Mouse (Mus musculus): ENCODE results near the gene Hacl1.
A peak's percentile ranks its signal among the peaks of the same experiment; 100 is the strongest.

Hacl1 gene

GRCm38 (mm10) chr14:31640890-31641505, at the start of gene Hacl1, which contains the start of gene Btd:
Gene Hacl1 (minus strand): TSS chr14:31641286.
Gene Btd (plus strand): TSS chr14:31641028.
- DNase-seq (ENCODE audit: low read depth, low spot score), result peak; percentile 75

- no peak for DNase-seq (ENCODE audit: low read depth, low spot score)
These were observed 45.1 kb upstream of the Hacl1 start for GRCm38 (mm10) chr14:31686231-31686630.

- no peak for DNase-seq (ENCODE audit: low read depth, low spot score)
These were observed 44.6 kb upstream of the Hacl1 start for GRCm38 (mm10) chr14:31685680-31686079.

GRCm38 (mm10) chr14:31684343-31685040, 43.4 kb upstream of the Hacl1 start:
- DNase-seq (ENCODE audit: low read depth, low spot score), result no peak

- DNase-seq (ENCODE audit: low read depth, low spot score), result no peak
These were observed 42.5 kb upstream of the Hacl1 start for GRCm38 (mm10) chr14:31683610-31684009.

GRCm38 (mm10) chr14:31681931-31682555, 41.0 kb upstream of the Hacl1 start:
- no peak for DNase-seq (ENCODE audit: low read depth, low spot score)

- no peak for DNase-seq (ENCODE audit: low read depth, low spot score)
These were observed 40.2 kb upstream of the Hacl1 start for GRCm38 (mm10) chr14:31681291-31681690.

- no peak for DNase-seq (ENCODE audit: low read depth, low spot score)
These were observed 39.6 kb upstream of the Hacl1 start for GRCm38 (mm10) chr14:31680656-31681055.

GRCm38 (mm10) chr14:31671635-31672320, 30.7 kb upstream of the Hacl1 start:
- DNase-seq (ENCODE audit: low read depth, low spot score), result no peak

GRCm38 (mm10) chr14:31669642-31670490, 28.8 kb upstream of the Hacl1 start:
- no peak for DNase-seq (ENCODE audit: low read depth, low spot score)

GRCm38 (mm10) chr14:31669161-31669611, 28.1 kb upstream of the Hacl1 start:
- no peak for DNase-seq (ENCODE audit: low read depth, low spot score)

- no peak for DNase-seq (ENCODE audit: low read depth, low spot score)
These were observed 27.2 kb upstream of the Hacl1 start for GRCm38 (mm10) chr14:31668326-31668725.

- no peak for DNase-seq (ENCODE audit: low read depth, low spot score)
These were observed 26.7 kb upstream of the Hacl1 start for GRCm38 (mm10) chr14:31667741-31668140.

GRCm38 (mm10) chr14:31666931-31667705, 26.0 kb upstream of the Hacl1 start:
- no peak for DNase-seq (ENCODE audit: low read depth, low spot score)

- no peak for DNase-seq (ENCODE audit: low read depth, low spot score)
These were observed 24.5 kb upstream of the Hacl1 start for GRCm38 (mm10) chr14:31665566-31665940.

- no peak for DNase-seq (ENCODE audit: low read depth, low spot score)
These were observed 23.9 kb upstream of the Hacl1 start for GRCm38 (mm10) chr14:31664903-31665565.

- no peak for DNase-seq (ENCODE audit: low read depth, low spot score)
These were observed 23.2 kb upstream of the Hacl1 start for GRCm38 (mm10) chr14:31664100-31664902.

GRCm38 (mm10) chr14:31663376-31664099, 22.5 kb upstream of the Hacl1 start:
- DNase-seq (ENCODE audit: low read depth, low spot score), result no peak

Measured in retina, adult 2 months (tissue).